Mouse (Mus musculus) stomach, embryonic 15.5 days (tissue): Measurements from ENCODE around the gene Abca7. TPM values are rescaled to one million over a fixed set of nuclear protein-coding genes. Genes with fewer than 3 reads are reported as not detected.
A peak's percentile ranks its signal among the peaks of the same experiment; 100 is the strongest.

ENCODE experiments used
- ATAC-seq: fragments of 200-750 bp; cut with Nextera tagmentation; 2 replicates; pipeline ENCODE4 v1.8.0; 2017; ENCODE audit warnings: low read depth, moderate number of reproducible peaks, moderate TSS enrichment; ENCODE audit not compliant: insufficient read depth, low FRiP score
- H3K27ac ChIP-seq: fragments of 300-500 bp; sonication (generic); 2 replicates; pipeline ENCODE4 v1.5.1; 2015; ENCODE audit warnings: mild to moderate bottlenecking, inconsistent platforms
- H3K27me3 ChIP-seq: fragments of 300-500 bp; sonication (generic); replicated peaks from 2 replicates; pipeline ENCODE4 v1.6.1; 2015; ENCODE audit warnings: inconsistent platforms
- H3K36me3 ChIP-seq: fragments of 300-500 bp; sonication (generic); 2 replicates; pipeline ENCODE4 v1.6.1; 2015; ENCODE audit warnings: inconsistent platforms
- H3K4me1 ChIP-seq: fragments of 300-500 bp; sonication (generic); 2 replicates; pipeline ENCODE4 v1.6.1; 2015; ENCODE audit warnings: inconsistent platforms
- H3K4me2 ChIP-seq: fragments of 300-500 bp; sonication (generic); 2 replicates; pipeline ENCODE4 v1.6.1; 2015; ENCODE audit warnings: mild to moderate bottlenecking, inconsistent platforms
- H3K4me3 ChIP-seq: fragments of 300-500 bp; sonication (generic); replicated peaks from 2 replicates; pipeline ENCODE4 v1.5.1; 2015; ENCODE audit warnings: inconsistent platforms
- H3K9ac ChIP-seq: fragments of 300-500 bp; sonication (generic); 2 replicates; pipeline ENCODE4 v1.6.1; 2015; ENCODE audit warnings: inconsistent platforms
- H3K9me3 ChIP-seq: fragments of 300-500 bp; sonication (generic); 2 replicates; pipeline ENCODE4 v1.6.1; 2016; ENCODE audit warnings: inconsistent platforms
- WGBS: fragments of 180-500 bp; shearing (Covaris S2); methylation state at CpG from one replicate; pipeline ENCODE4 v1.1.7; 2015; 5-methylcytosine and 5-hydroxymethylcytosine counted together
- polyA plus RNA-seq: library from polyadenylated mRNA; unstranded; fragments of >200 nt; fragmentation: Nextera tagmentation; extraction: Ambion mirVana; gene quantifications from 2 replicates; pipeline ENCODE4 v1.2.1, GENCODE M21; 2015

Gene Abca7
- polyA plus RNA-seq, 1 experiment from 2014 or later: 4.8 TPM

DNA sequence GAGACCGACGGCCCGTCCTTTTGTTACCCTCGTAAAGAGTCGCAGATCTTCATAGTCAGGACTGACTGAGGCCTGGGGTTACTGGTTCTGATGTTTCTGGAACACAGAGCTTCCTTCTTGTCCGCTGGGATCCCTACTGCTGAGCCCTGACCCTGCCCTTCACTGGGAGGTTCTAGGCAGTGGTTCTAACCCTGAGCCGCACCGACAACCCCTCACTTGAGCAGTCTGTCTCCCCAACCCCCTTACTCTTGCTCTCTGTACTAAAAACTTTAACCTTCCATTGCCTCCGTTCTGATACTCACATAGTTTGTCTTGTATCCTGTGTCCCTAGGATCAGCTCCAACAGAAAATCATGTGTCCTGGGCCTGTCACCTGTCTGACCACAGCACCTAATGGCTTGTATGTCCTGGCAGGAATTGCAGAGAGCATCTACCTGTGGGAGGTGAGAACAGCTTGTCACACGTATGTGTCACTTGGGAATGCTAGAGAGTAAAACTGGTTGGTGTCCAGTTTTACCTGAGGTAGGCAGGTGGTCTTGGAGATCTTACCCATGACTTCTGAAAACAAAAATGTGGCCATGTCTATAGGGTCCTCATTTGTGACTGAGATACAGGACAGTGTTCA is 35.5 kb upstream of the Abca7 start:
- ATAC-seq: no peak
- Histone ChIP-seq H3K4me3 (peak overlapping the region; percentile 98), H3K4me1 (peaks cover 15% of the 10 kb centered on the region), H3K27me3 (no peaks in the 10 kb centered on the region), H3K9me3 (no peaks in the 10 kb centered on the region), H3K27ac (0 out of 2 replicates have a peak overlapping the region, but pooled peaks have one; percentile 67), H3K4me2 (peak overlapping the region; percentile 89), H3K9ac (peak overlapping the region; percentile 77), H3K36me3 (peaks cover 35% of the 10 kb centered on the region; the same call in 1 of the 2 replicates)
- WGBS: 11% methylated on average over 10 of the region's 10 CpGs

DNA sequence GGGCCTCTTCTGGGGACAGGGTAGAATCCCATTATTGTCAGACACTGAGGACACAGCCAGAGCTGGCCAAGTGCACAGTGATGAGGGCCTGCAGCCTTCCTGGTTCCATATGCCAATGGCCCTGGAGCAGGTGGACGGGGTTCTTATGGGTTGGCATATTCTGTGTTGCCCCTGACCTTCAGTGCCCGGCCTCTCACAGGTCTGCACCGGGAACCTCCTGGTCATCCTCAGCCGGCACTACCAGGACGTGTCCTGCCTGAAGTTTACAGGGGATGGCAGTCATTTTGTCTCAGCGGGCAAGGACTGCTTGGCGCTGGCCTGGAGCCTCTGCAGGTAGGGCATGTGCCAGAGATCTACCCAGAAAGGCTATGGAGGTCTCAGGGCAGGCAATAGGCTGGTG is 31.6 kb upstream of the Abca7 start:
- Histone ChIP-seq H3K27me3 (no peaks in the 10 kb centered on the region), H3K27ac (no peak overlapping the region), H3K9ac (no peak overlapping the region), H3K9me3 (no peaks in the 10 kb centered on the region), H3K4me1 (peaks cover 16% of the 10 kb centered on the region), H3K4me2 (no peak overlapping the region), H3K36me3 (peaks cover 60% of the 10 kb centered on the region), H3K4me3 (no peak overlapping the region)
- no peak for ATAC-seq
- WGBS: 93% methylated on average over 7 of the region's 7 CpGs

DNA sequence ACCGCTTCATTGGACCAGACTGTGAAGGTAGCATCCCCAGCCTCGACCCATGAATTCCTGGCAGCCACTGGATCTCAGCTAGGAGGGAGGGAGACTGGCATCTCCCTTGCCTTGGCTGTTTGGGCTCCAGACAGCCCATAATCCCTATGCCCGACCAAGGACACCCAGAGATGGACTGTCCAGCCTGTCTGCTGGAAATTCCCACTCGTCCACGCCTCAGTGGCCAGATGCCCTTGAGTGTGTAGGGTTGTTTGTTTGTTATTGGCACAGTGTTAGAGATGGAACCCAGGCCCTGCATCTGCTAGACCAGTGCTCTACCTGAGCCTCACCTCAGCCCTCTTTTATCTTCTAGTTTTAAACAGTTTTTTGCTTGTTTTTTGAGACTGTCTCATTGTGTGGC is 31.0 kb upstream of the Abca7 start:
- peaks cover 2% of the 10 kb centered on the region; the same call in 1 of the 2 replicates for H3K27me3 ChIP-seq
- no peak overlapping the region for H3K9ac ChIP-seq
- H3K9me3 ChIP-seq: no peaks in the 10 kb centered on the region
- H3K4me1 ChIP-seq: peaks cover 16% of the 10 kb centered on the region
- H3K27ac ChIP-seq: no peak overlapping the region
- H3K36me3 ChIP-seq: peaks cover 60% of the 10 kb centered on the region
- no peak overlapping the region for H3K4me2 ChIP-seq
- ATAC-seq: no peak
- H3K4me3 ChIP-seq: no peak overlapping the region
- WGBS: 83% methylated on average over 5 of the region's 5 CpGs

DNA sequence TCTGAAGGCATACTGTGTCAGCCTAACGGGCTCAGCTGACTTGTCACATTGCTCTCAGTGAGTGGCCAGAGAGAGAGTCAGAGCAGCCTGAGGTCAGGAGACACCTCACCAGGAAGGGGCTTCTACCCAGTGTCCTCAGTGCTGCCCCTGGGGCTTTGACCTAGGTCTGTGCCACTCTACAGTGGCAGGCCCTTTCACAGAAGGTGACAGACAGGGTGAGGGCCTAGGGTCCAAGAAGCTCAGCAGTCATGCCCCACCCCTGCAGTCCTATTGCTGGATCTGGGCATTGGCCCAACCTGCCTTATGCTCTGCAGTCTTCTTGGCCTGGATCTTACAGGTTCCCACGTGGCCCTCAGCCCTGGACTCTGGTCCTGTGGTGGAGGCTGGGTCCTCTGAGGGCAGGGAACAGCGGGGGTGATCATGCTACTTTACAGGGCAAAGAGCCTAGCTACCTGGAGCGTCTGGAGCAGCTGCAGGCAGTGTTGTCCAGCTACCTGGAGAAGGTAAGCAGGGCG is 29.4 kb upstream of the Abca7 start:
- 89% methylated on average over 5 of the region's 5 CpGs for WGBS
- Histone ChIP-seq H3K4me2 (no peak overlapping the region), H3K27me3 (peaks cover 16% of the 10 kb centered on the region; the same call in 1 of the 2 replicates), H3K9me3 (no peaks in the 10 kb centered on the region), H3K4me3 (no peak overlapping the region), H3K36me3 (peaks cover 57% of the 10 kb centered on the region), H3K27ac (no peak overlapping the region), H3K9ac (no peak overlapping the region), H3K4me1 (peaks cover 16% of the 10 kb centered on the region)
- no peak for ATAC-seq

DNA sequence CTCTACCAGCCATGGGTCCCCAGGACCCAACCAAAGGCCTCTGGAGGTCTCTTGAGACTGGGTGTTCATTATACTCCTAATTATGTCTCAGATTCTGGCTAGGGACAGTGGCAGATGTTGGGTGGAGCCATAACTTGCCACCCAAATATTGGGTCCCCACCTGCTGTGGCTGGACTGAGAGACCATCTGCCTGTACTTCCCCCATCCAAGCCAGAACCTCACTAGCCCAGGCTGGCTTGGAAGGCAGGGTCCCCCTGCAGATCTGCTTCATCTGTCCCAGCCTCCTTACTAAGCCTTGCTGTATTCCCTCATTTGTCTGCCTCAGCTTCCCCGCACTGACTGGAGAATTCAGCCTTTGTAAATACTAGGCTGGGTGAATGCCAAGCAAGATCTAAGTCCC is 28.1 kb upstream of the Abca7 start:
- WGBS: 57% methylated on average over 1 of the region's 1 CpGs
- H3K4me2 ChIP-seq: no peak overlapping the region

DNA sequence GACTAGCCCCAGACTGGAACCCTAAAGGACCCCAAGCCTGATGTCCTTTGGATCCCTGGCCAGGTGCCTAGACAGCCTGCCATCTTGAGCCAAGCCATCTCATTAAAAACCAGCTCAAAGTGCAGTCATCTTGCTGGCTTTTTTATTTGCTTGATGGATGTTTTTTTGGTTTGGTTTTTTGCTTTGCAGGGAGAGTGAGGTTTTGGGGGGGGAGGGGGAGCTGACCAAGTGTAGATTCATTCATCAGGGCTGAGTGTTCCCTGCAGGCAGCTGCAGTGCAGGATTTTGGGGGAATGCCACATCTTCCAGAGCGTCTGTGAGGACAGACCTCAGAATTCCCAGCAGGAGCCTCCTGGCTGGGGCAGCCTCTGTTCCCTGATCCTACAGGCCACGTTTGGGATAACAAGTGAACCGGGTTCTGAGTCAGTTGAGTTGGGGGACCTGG is 27.1 kb upstream of the Abca7 start:
- Histone ChIP-seq H3K27me3 (peaks cover 21% of the 10 kb centered on the region; the same call in 1 of the 2 replicates), H3K9me3 (no peaks in the 10 kb centered on the region), H3K4me3 (no peak overlapping the region), H3K4me2 (no peak overlapping the region), H3K27ac (no peak overlapping the region), H3K4me1 (peaks cover 16% of the 10 kb centered on the region), H3K36me3 (peaks cover 44% of the 10 kb centered on the region), H3K9ac (no peak overlapping the region)
- ATAC-seq: no peak
- WGBS: 18% methylated on average over 3 of the region's 3 CpGs

More for the DNA sequence above, 28.1 kb upstream of the Abca7 start:
- H3K4me3 ChIP-seq: no peak overlapping the region
- H3K9me3 ChIP-seq: no peaks in the 10 kb centered on the region
- no peak overlapping the region for H3K9ac ChIP-seq
- peaks cover 21% of the 10 kb centered on the region; the same call in 1 of the 2 replicates for H3K27me3 ChIP-seq
- H3K4me1 ChIP-seq: peaks cover 16% of the 10 kb centered on the region
- ATAC-seq: no peak
- no peak overlapping the region for H3K27ac ChIP-seq
- H3K36me3 ChIP-seq: peaks cover 51% of the 10 kb centered on the region

DNA sequence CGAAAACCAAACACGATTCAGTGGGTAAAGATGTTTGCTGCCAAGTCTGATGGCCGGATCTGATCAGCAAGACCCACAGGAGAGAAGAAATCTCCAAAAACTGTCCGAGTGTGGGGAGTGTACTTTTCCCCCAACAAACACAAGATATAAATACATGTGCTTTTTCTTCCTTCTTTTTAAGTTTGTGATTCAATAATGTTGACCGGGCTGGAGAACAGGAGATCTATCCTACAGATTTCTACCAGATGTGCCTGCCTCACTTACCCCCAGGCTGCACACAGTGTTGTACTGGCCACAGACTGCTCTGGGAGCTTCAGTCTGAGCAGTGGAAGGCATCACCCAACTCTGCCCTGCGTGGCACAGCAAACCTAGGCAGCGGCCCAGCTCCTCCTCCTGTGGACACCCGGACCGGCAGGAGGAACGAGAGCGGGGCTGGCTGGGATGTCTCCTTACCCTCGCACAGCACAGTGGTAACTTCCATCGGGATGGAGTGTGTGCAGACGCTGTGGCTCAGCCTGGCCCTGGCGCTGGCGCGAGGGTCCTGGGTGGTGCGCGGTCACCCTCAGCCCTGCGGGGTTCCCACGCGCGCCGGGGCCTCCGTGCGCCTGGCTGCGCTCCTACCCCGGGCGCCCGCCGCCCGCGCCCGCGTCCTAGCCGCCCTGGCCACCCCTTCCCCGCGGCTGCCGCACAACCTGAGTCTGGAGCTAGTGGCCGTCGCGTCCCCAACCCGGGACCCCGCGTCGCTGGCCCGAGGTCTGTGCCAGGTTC is 25.7 kb upstream of the Abca7 start, which contains the start of gene Grin3b:
TSS of gene Grin3b (plus strand) at position 301 of the 768 bp plus-strand sequence.
- Histone ChIP-seq H3K4me1 (peaks cover 16% of the 10 kb centered on the region), H3K4me3 (peak within 1 kb of the TSS; percentile 42), H3K27me3 (peaks cover 21% of the 10 kb centered on the region; the same call in 1 of the 2 replicates), H3K4me2 (peak within 1 kb of the TSS; percentile 76), H3K27ac (no peak within 1 kb of the TSS), H3K36me3 (peaks cover 33% of the 10 kb centered on the region), H3K9me3 (no peaks in the 10 kb centered on the region), H3K9ac (peak within 1 kb of the TSS; percentile 37; the same call in 1 of the 2 replicates)
- 6% methylated on average over 47 of the region's 47 CpGs for WGBS
- ATAC-seq: no peak

DNA sequence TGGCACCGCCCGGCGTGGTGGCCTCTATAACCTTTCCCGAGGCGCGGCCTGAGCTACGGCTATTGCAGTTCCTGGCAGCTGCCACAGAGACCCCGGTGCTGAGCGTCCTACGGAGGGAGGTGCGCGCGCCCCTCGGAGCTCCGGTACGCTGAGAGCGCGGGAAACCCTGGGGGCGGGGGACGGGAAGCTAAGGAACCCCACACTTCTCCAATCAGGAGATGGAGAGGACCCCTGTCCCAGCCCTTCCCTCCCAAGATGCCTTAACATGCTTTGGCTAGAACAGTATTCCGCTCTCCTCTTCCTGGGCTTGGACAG is 25.2 kb upstream of the Abca7 start:
- Histone ChIP-seq H3K4me2 (peak overlapping the region; percentile 76), H3K36me3 (peaks cover 34% of the 10 kb centered on the region), H3K27me3 (peaks cover 21% of the 10 kb centered on the region; the same call in 1 of the 2 replicates), H3K9ac (peak overlapping the region; percentile 37; the same call in 1 of the 2 replicates), H3K4me3 (peak overlapping the region; percentile 42), H3K27ac (no peak overlapping the region), H3K9me3 (no peaks in the 10 kb centered on the region), H3K4me1 (peaks cover 16% of the 10 kb centered on the region)
- ATAC-seq: no peak
- WGBS: 2% methylated on average over 21 of the region's 21 CpGs

DNA sequence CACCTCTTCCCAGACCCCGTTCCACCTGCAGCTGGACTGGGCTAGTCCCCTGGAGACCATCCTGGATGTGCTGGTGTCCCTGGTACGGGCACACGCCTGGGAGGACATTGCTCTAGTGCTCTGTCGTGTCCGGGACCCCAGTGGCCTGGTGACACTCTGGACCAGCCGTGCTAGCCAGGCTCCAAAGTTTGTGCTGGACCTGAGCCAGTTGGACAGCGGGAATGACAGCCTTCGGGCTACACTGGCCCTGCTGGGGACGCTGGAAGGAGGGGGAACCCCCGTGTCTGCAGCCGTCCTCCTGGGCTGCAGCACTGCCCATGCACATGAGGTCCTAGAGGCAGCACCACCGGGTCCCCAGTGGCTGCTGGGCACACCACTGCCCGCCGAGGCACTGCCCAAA is 23.5 kb upstream of the Abca7 start:
- Histone ChIP-seq H3K27me3 (peaks cover 21% of the 10 kb centered on the region; the same call in 1 of the 2 replicates), H3K9ac (no peak overlapping the region), H3K27ac (no peak overlapping the region), H3K36me3 (peaks cover 34% of the 10 kb centered on the region), H3K4me1 (peaks cover 16% of the 10 kb centered on the region), H3K9me3 (no peaks in the 10 kb centered on the region; the same call in 1 of the 2 replicates), H3K4me2 (no peak overlapping the region), H3K4me3 (no peak overlapping the region)
- ATAC-seq: no peak
- WGBS: 54% methylated on average over 14 of the region's 14 CpGs

DNA sequence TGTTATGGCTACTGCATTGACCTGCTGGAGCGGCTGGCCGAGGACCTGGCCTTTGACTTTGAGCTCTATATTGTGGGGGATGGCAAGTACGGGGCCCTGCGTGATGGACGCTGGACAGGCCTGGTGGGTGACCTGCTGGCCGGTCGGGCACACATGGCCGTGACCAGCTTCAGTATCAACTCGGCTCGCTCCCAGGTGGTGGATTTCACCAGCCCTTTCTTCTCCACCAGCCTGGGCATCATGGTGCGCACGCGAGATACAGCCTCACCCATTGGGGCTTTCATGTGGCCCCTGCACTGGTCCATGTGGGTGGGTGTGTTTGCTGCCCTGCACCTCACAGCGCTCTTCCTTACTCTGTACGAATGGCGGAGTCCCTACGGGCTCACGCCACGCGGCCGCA is 22.2 kb upstream of the Abca7 start:
- H3K4me1 ChIP-seq: peaks cover 10% of the 10 kb centered on the region
- H3K9me3 ChIP-seq: no peaks in the 10 kb centered on the region; the same call in 1 of the 2 replicates
- H3K36me3 ChIP-seq: peaks cover 40% of the 10 kb centered on the region
- 89% methylated on average over 21 of the region's 21 CpGs for WGBS
- H3K27me3 ChIP-seq: peaks cover 21% of the 10 kb centered on the region; the same call in 1 of the 2 replicates
- no peak overlapping the region for H3K27ac ChIP-seq
- no peak overlapping the region for H3K9ac ChIP-seq
- no peak overlapping the region for H3K4me3 ChIP-seq
- no peak overlapping the region for H3K4me2 ChIP-seq
- no peak for ATAC-seq

DNA sequence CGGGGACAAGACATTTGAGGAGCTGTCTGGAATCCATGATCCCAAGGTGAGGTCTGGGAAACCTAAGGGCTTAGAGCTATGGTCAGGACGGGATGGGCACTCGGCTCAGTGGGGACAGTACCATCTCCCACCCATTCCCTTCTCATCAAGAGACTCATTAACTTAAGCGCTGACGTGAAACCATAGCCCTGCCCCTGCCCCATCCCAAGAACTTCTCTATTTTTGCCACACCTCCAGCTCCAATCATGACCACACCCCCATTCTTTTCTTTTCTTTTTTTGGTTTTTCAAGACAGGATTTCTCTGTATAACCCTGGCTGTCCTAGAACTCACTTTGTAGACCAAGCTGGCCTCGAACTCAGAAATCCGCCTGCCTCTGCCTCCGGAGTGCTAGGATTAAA is 21.6 kb upstream of the Abca7 start:
- Histone ChIP-seq H3K4me1 (peaks cover 10% of the 10 kb centered on the region), H3K27me3 (peaks cover 21% of the 10 kb centered on the region; the same call in 1 of the 2 replicates), H3K36me3 (peaks cover 44% of the 10 kb centered on the region), H3K9me3 (no peaks in the 10 kb centered on the region; the same call in 1 of the 2 replicates), H3K4me2 (no peak overlapping the region), H3K4me3 (no peak overlapping the region), H3K9ac (no peak overlapping the region), H3K27ac (no peak overlapping the region)
- WGBS: 87% methylated on average over 8 of the region's 8 CpGs
- no peak for ATAC-seq
